Mouse (Mus musculus) thymus, postnatal 14 days (tissue): ENCODE data around the gene BC052040.

Source experiments
- DNase-seq: peaks from one replicate; pipeline ENCODE4 v3.0.0; 2021

BC052040 gene

GRCm38 (mm10) chr2:115717980-115718379 is 136.5 kb downstream of the BC052040 start:
- no peak for DNase-seq

GRCm38 (mm10) chr2:115723452-115723851 is 141.9 kb downstream of the BC052040 start:
- no peak for DNase-seq

GRCm38 (mm10) chr2:115724216-115724615 is 142.7 kb downstream of the BC052040 start:
- DNase-seq, result no peak

GRCm38 (mm10) chr2:115724726-115725125 is 143.2 kb downstream of the BC052040 start:
- no peak for DNase-seq

- DNase-seq, result no peak
Observed at GRCm38 (mm10) chr2:115725503-115725902, 144.0 kb downstream of the BC052040 start.

GRCm38 (mm10) chr2:115725926-115726325 is 144.4 kb downstream of the BC052040 start:
- no peak for DNase-seq

GRCm38 (mm10) chr2:115726806-115727205 is 145.3 kb downstream of the BC052040 start:
- DNase-seq, result no peak

GRCm38 (mm10) chr2:115728627-115729026 is 147.1 kb downstream of the BC052040 start:
- DNase-seq, result no peak

GRCm38 (mm10) chr2:115730502-115730901 is 149.0 kb downstream of the BC052040 start:
- DNase-seq, result no peak

GRCm38 (mm10) chr2:115731171-115731570 is 149.7 kb downstream of the BC052040 start:
- no peak for DNase-seq

- DNase-seq, result no peak
Observed at GRCm38 (mm10) chr2:115732572-115732971, 151.1 kb downstream of the BC052040 start.

GRCm38 (mm10) chr2:115733017-115733692 is 151.6 kb downstream of the BC052040 start:
- DNase-seq, result no peak

- DNase-seq, result no peak
Observed at GRCm38 (mm10) chr2:115734850-115735249, 153.3 kb downstream of the BC052040 start.

GRCm38 (mm10) chr2:115736416-115736815 is 154.9 kb downstream of the BC052040 start:
- DNase-seq, result no peak

GRCm38 (mm10) chr2:115737966-115738365 is 156.4 kb downstream of the BC052040 start:
- no peak for DNase-seq

- no peak for DNase-seq
Observed at GRCm38 (mm10) chr2:115742061-115742460, 160.5 kb downstream of the BC052040 start.

GRCm38 (mm10) chr2:115747639-115748038 is 166.1 kb downstream of the BC052040 start:
- no peak for DNase-seq

GRCm38 (mm10) chr2:115751177-115751576 is 169.7 kb downstream of the BC052040 start:
- DNase-seq, result no peak

GRCm38 (mm10) chr2:115757685-115758084 is 176.2 kb downstream of the BC052040 start:
- no peak for DNase-seq

- no peak for DNase-seq
Observed at GRCm38 (mm10) chr2:115758542-115758941, 177.0 kb downstream of the BC052040 start.

GRCm38 (mm10) chr2:115764595-115765305 is 183.2 kb downstream of the BC052040 start:
- DNase-seq, result no peak

- no peak for DNase-seq
Observed at GRCm38 (mm10) chr2:115769597-115770305, 188.2 kb downstream of the BC052040 start.

- no peak for DNase-seq
Observed at GRCm38 (mm10) chr2:115772709-115773108, 191.2 kb downstream of the BC052040 start.
